Mouse (Mus musculus) liver, embryonic 14.5 days (tissue): ENCODE data around the gene Spock1.

Experiments
- CTCF ChIP-seq: IDR thresholded peaks from 2 replicates; pipeline ENCODE4 v1.5.1; 2016; ENCODE audit warnings: antibody characterized with exemption, low read depth, control low read depth
- EP300 ChIP-seq: IDR thresholded peaks from 2 replicates; pipeline ENCODE4 v1.6.1; 2016; ENCODE audit warnings: antibody characterized with exemption, low read depth

DNA sequence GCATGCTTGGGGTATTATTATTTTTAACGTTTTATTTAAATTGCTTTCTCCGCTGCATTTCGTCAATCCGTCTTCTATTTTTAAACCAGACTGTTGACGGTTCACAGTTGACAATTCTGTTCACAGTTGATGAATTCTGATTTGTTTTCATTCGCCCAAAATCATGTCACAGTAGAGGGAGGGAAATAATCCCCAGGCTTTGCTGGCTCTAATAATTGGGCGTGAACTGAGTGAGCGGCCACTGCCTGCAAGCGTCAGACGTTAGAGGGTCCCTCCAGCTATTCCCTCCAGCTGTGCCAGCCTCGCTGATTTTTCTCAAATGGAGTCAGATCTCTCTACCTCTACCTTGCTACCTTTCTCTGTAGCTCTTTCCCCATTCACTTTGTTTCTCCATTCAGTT, 388.3 kb downstream of the Spock1 start:
- TF ChIP-seq CTCF, result no peak
- no peak for TF ChIP-seq EP300
